Mouse (Mus musculus): ENCODE data around the gene Osbpl5. TPM values are rescaled to one million over a fixed set of nuclear protein-coding genes. Genes with fewer than 3 reads are reported as not detected.

Osbpl5 gene
- polyA plus RNA-seq, 1 experiment: 31.2 TPM

- DNase-seq (ENCODE audit: low read depth in 1 of 2, low spot score in 2 of 2): no peak
Observed at GRCm38 (mm10) chr7:143712023-143712422, 44.8 kb downstream of the Osbpl5 start.

DNA sequence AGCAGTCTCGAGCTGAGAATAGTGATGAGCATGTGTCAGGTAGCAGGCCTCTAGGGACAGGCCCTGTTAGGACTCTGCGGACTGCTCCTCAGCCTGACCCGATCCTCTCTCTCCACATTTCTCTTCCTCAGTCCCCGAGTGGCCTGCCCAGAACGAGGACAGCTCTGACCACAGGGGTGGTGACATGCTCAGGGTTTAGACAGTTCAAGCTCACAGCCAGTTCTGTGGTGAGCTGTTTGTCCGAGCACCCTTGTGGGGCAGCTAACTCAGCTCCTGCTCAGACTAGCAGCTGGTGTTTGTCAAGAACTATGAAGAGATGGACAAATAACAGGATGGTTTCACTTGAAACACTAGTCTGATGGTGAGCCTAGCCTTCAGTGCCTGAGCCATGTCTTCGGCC, 45.4 kb downstream of the Osbpl5 start:
- Histone ChIP-seq H3K27ac (ENCODE audit: insufficient read depth, low read length) (no peak overlapping the region), H3K36me3 (ENCODE audit: control insufficient read depth, insufficient read depth, low read length) (peaks cover 6% of the 10 kb centered on the region; the same call in 1 of the 2 replicates), H3K27me3 (ENCODE audit: control insufficient read depth, insufficient read depth, low read length) (no peaks in the 10 kb centered on the region), H3K4me1 (ENCODE audit: control insufficient read depth, insufficient read depth, insufficient read length) (peaks cover 17% of the 10 kb centered on the region; the same call in 1 of the 2 replicates), H3K4me3 (ENCODE audit: extremely low read depth, insufficient read depth, insufficient read length) (no peak overlapping the region)
- 83% methylated on average over 7 of the region's 7 CpGs for WGBS
- TF ChIP-seq CTCF (IDR thresholded peaks at IDR 0.05; ENCODE audit: extremely low read depth, insufficient read depth, insufficient read length, insufficient replicate concordance) (no peak), POLR2A (IDR thresholded peaks at IDR 0.05; ENCODE audit: low read depth, low read length) (no peak)
- DNase-seq (ENCODE audit: low read depth in 1 of 2, low spot score in 2 of 2): no peak

More at GRCm38 (mm10) chr7:143712023-143712422, 44.8 kb downstream of the Osbpl5 start:
- Histone ChIP-seq H3K4me3 (ENCODE audit: extremely low read depth, insufficient read depth, insufficient read length) (no peak overlapping the region), H3K36me3 (ENCODE audit: control insufficient read depth, insufficient read depth, low read length) (peaks cover 6% of the 10 kb centered on the region; the same call in 1 of the 2 replicates), H3K27ac (ENCODE audit: insufficient read depth, low read length) (no peak overlapping the region), H3K4me1 (ENCODE audit: control insufficient read depth, insufficient read depth, insufficient read length) (peaks cover 17% of the 10 kb centered on the region; the same call in 1 of the 2 replicates), H3K27me3 (ENCODE audit: control insufficient read depth, insufficient read depth, low read length) (no peaks in the 10 kb centered on the region)
- TF ChIP-seq CTCF (IDR thresholded peaks at IDR 0.05; ENCODE audit: extremely low read depth, insufficient read depth, insufficient read length, insufficient replicate concordance): no peak
- WGBS: 87% methylated on average over 4 of the region's 4 CpGs

DNA sequence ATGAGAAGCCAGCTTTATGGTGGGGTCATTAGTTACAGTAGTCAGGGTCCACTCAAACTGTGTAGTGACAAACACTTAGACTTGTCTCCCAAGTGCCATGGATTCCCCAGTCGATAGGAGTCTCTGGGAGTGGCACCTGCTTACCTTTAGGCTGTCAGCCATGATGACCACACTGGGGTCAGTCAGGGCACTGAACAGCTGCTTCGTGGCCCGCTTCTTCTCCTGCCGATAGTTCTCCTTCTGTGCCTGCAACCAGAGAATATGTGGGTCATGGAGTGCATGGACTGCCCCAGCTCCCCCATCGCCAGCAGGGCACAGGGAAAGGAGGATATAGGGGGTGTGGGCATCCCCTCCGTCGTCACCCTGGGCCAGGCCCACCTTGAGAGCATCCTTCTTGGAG, 47.4 kb downstream of the Osbpl5 start:
- no peak for TF ChIP-seq CTCF (IDR thresholded peaks at IDR 0.05; ENCODE audit: extremely low read depth, insufficient read depth, insufficient read length, insufficient replicate concordance)
- no peak for TF ChIP-seq POLR2A (IDR thresholded peaks at IDR 0.05; ENCODE audit: low read depth, low read length)
- Histone ChIP-seq H3K36me3 (ENCODE audit: control insufficient read depth, insufficient read depth, low read length) (peaks cover 7% of the 10 kb centered on the region; the same call in 1 of the 2 replicates), H3K27ac (ENCODE audit: insufficient read depth, low read length) (no peak overlapping the region), H3K4me3 (ENCODE audit: extremely low read depth, insufficient read depth, insufficient read length) (no peak overlapping the region), H3K4me1 (ENCODE audit: control insufficient read depth, insufficient read depth, insufficient read length) (peaks cover 17% of the 10 kb centered on the region; the same call in 1 of the 2 replicates), H3K27me3 (ENCODE audit: control insufficient read depth, insufficient read depth, low read length) (no peaks in the 10 kb centered on the region)
- 97% methylated on average over 7 of the region's 7 CpGs for WGBS
- no peak for DNase-seq (ENCODE audit: low read depth in 1 of 2, low spot score in 2 of 2)

GRCm38 (mm10) chr7:143706697-143707438, 49.9 kb downstream of the Osbpl5 start:
- peaks cover 7% of the 10 kb centered on the region; the same call in 1 of the 2 replicates for H3K36me3 ChIP-seq (ENCODE audit: control insufficient read depth, insufficient read depth, low read length)
- peak; percentile 78 for DNase-seq (ENCODE audit: low read depth in 1 of 2, low spot score in 2 of 2)
- H3K27ac ChIP-seq (ENCODE audit: insufficient read depth, low read length): no peak overlapping the region
- H3K4me1 ChIP-seq (ENCODE audit: control insufficient read depth, insufficient read depth, insufficient read length): peaks cover 1% of the 10 kb centered on the region; the same call in 1 of the 2 replicates
- H3K27me3 ChIP-seq (ENCODE audit: control insufficient read depth, insufficient read depth, low read length): no peaks in the 10 kb centered on the region
- TF ChIP-seq CTCF (IDR thresholded peaks at IDR 0.05; ENCODE audit: extremely low read depth, insufficient read depth, insufficient read length, insufficient replicate concordance): peak; percentile 91; the same call in 1 of the 2 replicates
- no peak for TF ChIP-seq POLR2A (IDR thresholded peaks at IDR 0.05; ENCODE audit: low read depth, low read length)
- WGBS: 51% methylated on average over 7 of the region's 7 CpGs
- H3K4me3 ChIP-seq (ENCODE audit: extremely low read depth, insufficient read depth, insufficient read length): no peak overlapping the region

- peaks cover 38% of the 10 kb centered on the region for H3K36me3 ChIP-seq (ENCODE audit: control insufficient read depth, insufficient read depth, low read length)
- H3K27ac ChIP-seq (ENCODE audit: insufficient read depth, low read length): no peak overlapping the region
- DNase-seq (ENCODE audit: low read depth in 1 of 2, low spot score in 2 of 2): peak in 1 of 2 experiments; percentile 41
- TF ChIP-seq POLR2A (IDR thresholded peaks at IDR 0.05; ENCODE audit: low read depth, low read length) (no peak), CTCF (IDR thresholded peaks at IDR 0.05; ENCODE audit: extremely low read depth, insufficient read depth, insufficient read length, insufficient replicate concordance) (no peak)
- no peak overlapping the region for H3K4me3 ChIP-seq (ENCODE audit: extremely low read depth, insufficient read depth, insufficient read length)
- 86% methylated on average over 2 of the region's 2 CpGs for WGBS
- H3K4me1 ChIP-seq (ENCODE audit: control insufficient read depth, insufficient read depth, insufficient read length): no peaks in the 10 kb centered on the region
- no peaks in the 10 kb centered on the region for H3K27me3 ChIP-seq (ENCODE audit: control insufficient read depth, insufficient read depth, low read length)
Observed at GRCm38 (mm10) chr7:143696140-143696539, 60.6 kb downstream of the Osbpl5 start.

- no peaks in the 10 kb centered on the region for H3K27me3 ChIP-seq (ENCODE audit: control insufficient read depth, insufficient read depth, low read length)
- H3K4me3 ChIP-seq (ENCODE audit: extremely low read depth, insufficient read depth, insufficient read length): no peak overlapping the region
- TF ChIP-seq POLR2A (IDR thresholded peaks at IDR 0.05; ENCODE audit: low read depth, low read length) (no peak), CTCF (IDR thresholded peaks at IDR 0.05; ENCODE audit: extremely low read depth, insufficient read depth, insufficient read length, insufficient replicate concordance) (no peak)
- no peak overlapping the region for H3K27ac ChIP-seq (ENCODE audit: insufficient read depth, low read length)
- no peaks in the 10 kb centered on the region for H3K4me1 ChIP-seq (ENCODE audit: control insufficient read depth, insufficient read depth, insufficient read length)
- 97% methylated on average over 7 of the region's 7 CpGs for WGBS
- H3K36me3 ChIP-seq (ENCODE audit: control insufficient read depth, insufficient read depth, low read length): peaks cover 38% of the 10 kb centered on the region
- no peak for DNase-seq (ENCODE audit: low read depth in 1 of 2, low spot score in 2 of 2)
Observed at GRCm38 (mm10) chr7:143694550-143694949, 62.2 kb downstream of the Osbpl5 start.
